Mouse (Mus musculus) liver, adult 2 months (tissue): Measurements from ENCODE around the gene Phf21b.

ENCODE experiments used
- CTCF ChIP-seq: fragments of 200-500 bp; IDR thresholded peaks from 2 replicates; pipeline ENCODE4 v1.5.1; 2011; ENCODE audit warnings: low read depth, low read length, control low read depth
- POLR2A ChIP-seq: fragments of 200-500 bp; IDR thresholded peaks from 2 replicates; pipeline ENCODE4 v1.6.1; 2011; ENCODE audit warnings: low read length, control low read depth; ENCODE audit not compliant: insufficient read depth; ENCODE audit errors: extremely low read depth

GRCm38 (mm10) chr15:84812831-84813357 is 43.0 kb downstream of the Phf21b start:
- TF ChIP-seq CTCF (no peak), POLR2A (no peak)
